Mouse (Mus musculus): ENCODE measurements around the gene Scd2.

GRCm38 (mm10) chr19:44335876-44336662, 42.6 kb downstream of the Scd2 start:
- TF ChIP-seq CTCF (IDR thresholded peaks at IDR 0.05; ENCODE audit: low read depth, low read length) = no peak
- TF ChIP-seq POLR2A (IDR thresholded peaks at IDR 0.05; ENCODE audit: extremely low read depth, insufficient read depth, low read length) = no peak

Data from liver, adult 2 months (tissue).